Mouse (Mus musculus): ENCODE measurements around the gene Il1rap. TPM values are rescaled to one million over a fixed set of nuclear protein-coding genes. Genes with fewer than 3 reads are reported as not detected.

Gene Il1rap
- polyA plus RNA-seq, 2 experiments = 0.98 to 2.1 TPM

DNA sequence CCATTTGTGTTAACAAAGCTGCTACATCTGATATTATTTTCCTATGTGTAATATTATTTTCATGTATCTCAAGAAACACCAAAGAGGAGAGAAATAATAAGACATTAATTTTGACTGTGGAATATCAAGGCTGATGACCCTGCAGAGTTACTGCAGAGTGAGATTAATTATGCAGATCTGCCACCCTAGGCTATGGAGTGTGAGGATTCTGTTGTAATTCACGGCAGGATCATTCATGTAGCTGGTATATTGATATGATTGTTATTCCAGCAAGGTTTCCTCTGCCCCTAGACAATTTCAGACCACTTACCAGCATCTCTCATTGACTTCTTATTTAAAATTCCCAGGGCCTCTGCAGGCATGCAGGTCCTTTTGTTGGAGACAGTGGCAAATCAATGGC lies 29.0 kb downstream of the Il1rap start:
- TF ChIP-seq EP300 (IDR thresholded peaks at IDR 0.05; ENCODE audit: low read depth) (no peak), CTCF (IDR thresholded peaks at IDR 0.05; ENCODE audit: low read depth) (no peak)
- Histone ChIP-seq H3K27ac (no peak overlapping the region), H3K27me3 (ENCODE audit: control insufficient read depth, insufficient read depth, low read length) (no peaks in the 10 kb centered on the region), H3K4me1 (replicated peaks; ENCODE audit: control insufficient read depth in 2 of 2, insufficient read depth in 2 of 2, low read length in 1 of 2) (no peaks in the 10 kb centered on the region), H3K9ac (replicated peaks) (no peak overlapping the region), H3K9me3 (ENCODE audit: control insufficient read depth, low read length) (no peaks in the 10 kb centered on the region), H3K36me3 (replicated peaks; ENCODE audit: control insufficient read depth, insufficient read depth, low read depth) (no peaks in the 10 kb centered on the region), H3K4me2 (ENCODE audit: low read depth) (no peak overlapping the region), H3K4me3 (ENCODE audit: insufficient read depth in 1 of 2, low read depth in 2 of 2, low read length in 2 of 2) (no peak overlapping the region)
- 51% methylated on average over 1 of the region's 1 CpGs for WGBS (ENCODE audit: insufficient replicate concordance)
- no peak for ATAC-seq (ENCODE audit: insufficient read depth)
- no peak for DNase-seq (ENCODE audit: low read depth in 3 of 3, low spot score in 3 of 3)

- no peak overlapping the region for H3K4me2 ChIP-seq (ENCODE audit: low read depth)
- ATAC-seq (ENCODE audit: insufficient read depth) (no peak), DNase-seq (ENCODE audit: low read depth in 3 of 3, low spot score in 3 of 3) (no peak)
- no peak overlapping the region for H3K9ac ChIP-seq (replicated peaks)
- no peaks in the 10 kb centered on the region for H3K27me3 ChIP-seq (ENCODE audit: control insufficient read depth, insufficient read depth, low read length)
- no peaks in the 10 kb centered on the region for H3K36me3 ChIP-seq (replicated peaks; ENCODE audit: control insufficient read depth, insufficient read depth, low read depth)
- no peak overlapping the region for H3K27ac ChIP-seq
- H3K4me3 ChIP-seq (ENCODE audit: insufficient read depth in 1 of 2, low read depth in 2 of 2, low read length in 2 of 2) = no peak overlapping the region
- no peaks in the 10 kb centered on the region for H3K9me3 ChIP-seq (ENCODE audit: control insufficient read depth, low read length)
- 73% methylated on average over 10 of the region's 10 CpGs for WGBS (ENCODE audit: insufficient replicate concordance)
- TF ChIP-seq CTCF (IDR thresholded peaks at IDR 0.05; ENCODE audit: low read depth) (no peak), EP300 (IDR thresholded peaks at IDR 0.05; ENCODE audit: low read depth) (no peak)
- H3K4me1 ChIP-seq (replicated peaks; ENCODE audit: control insufficient read depth in 2 of 2, insufficient read depth in 2 of 2, low read length in 1 of 2) = no peaks in the 10 kb centered on the region
These were observed 31.2 kb downstream of the Il1rap start for GRCm38 (mm10) chr16:26612499-26613220.

DNA sequence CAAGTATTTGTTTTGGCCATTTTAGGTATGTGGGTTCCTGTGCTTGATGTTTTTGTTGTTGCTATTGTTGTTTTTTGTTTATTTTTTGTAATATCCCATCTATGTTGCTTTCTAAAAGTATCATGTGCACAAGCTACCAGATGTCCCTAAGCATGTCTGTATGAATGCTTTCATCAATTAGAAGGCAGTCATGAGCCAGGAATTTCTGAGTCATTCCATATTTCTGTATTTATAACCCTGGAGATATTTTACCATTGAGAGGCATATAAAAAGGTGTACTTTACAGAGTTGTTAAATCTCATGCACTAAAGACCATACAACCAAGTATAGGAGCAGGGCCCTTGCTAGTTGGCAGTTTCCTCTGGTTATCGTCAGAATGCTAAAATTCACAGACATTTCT lies 41.6 kb downstream of the Il1rap start:
- ATAC-seq (ENCODE audit: insufficient read depth) (no peak), DNase-seq (ENCODE audit: low read depth in 3 of 3, low spot score in 3 of 3) (no peak)
- no peaks in the 10 kb centered on the region for H3K27me3 ChIP-seq (ENCODE audit: control insufficient read depth, insufficient read depth, low read length)
- H3K4me2 ChIP-seq (ENCODE audit: low read depth) = no peak overlapping the region
- H3K36me3 ChIP-seq (replicated peaks; ENCODE audit: control insufficient read depth, insufficient read depth, low read depth) = no peaks in the 10 kb centered on the region
- no peaks in the 10 kb centered on the region for H3K9me3 ChIP-seq (ENCODE audit: control insufficient read depth, low read length)
- TF ChIP-seq EP300 (IDR thresholded peaks at IDR 0.05; ENCODE audit: low read depth) = no peak
- TF ChIP-seq CTCF (IDR thresholded peaks at IDR 0.05; ENCODE audit: low read depth) = no peak
- no peak overlapping the region for H3K4me3 ChIP-seq (ENCODE audit: insufficient read depth in 1 of 2, low read depth in 2 of 2, low read length in 2 of 2)
- 70% methylated on average over 1 of the region's 1 CpGs for WGBS (ENCODE audit: insufficient replicate concordance)
- H3K27ac ChIP-seq = no peak overlapping the region
- no peaks in the 10 kb centered on the region for H3K4me1 ChIP-seq (replicated peaks; ENCODE audit: control insufficient read depth in 2 of 2, insufficient read depth in 2 of 2, low read length in 1 of 2)
- no peak overlapping the region for H3K9ac ChIP-seq (replicated peaks)

- Histone ChIP-seq H3K4me1 (replicated peaks; ENCODE audit: control insufficient read depth in 2 of 2, insufficient read depth in 2 of 2, low read length in 1 of 2) (no peaks in the 10 kb centered on the region), H3K9ac (replicated peaks) (no peak overlapping the region), H3K36me3 (replicated peaks; ENCODE audit: control insufficient read depth, insufficient read depth, low read depth) (no peaks in the 10 kb centered on the region), H3K4me3 (ENCODE audit: insufficient read depth in 1 of 2, low read depth in 2 of 2, low read length in 2 of 2) (no peak overlapping the region), H3K9me3 (ENCODE audit: control insufficient read depth, low read length) (no peaks in the 10 kb centered on the region), H3K27ac (no peak overlapping the region), H3K27me3 (ENCODE audit: control insufficient read depth, insufficient read depth, low read length) (no peaks in the 10 kb centered on the region), H3K4me2 (ENCODE audit: low read depth) (no peak overlapping the region)
- DNase-seq (ENCODE audit: low read depth in 3 of 3, low spot score in 3 of 3) (peak in 1 of 3 experiments; percentile 19), ATAC-seq (ENCODE audit: insufficient read depth) (no peak)
- no peak for TF ChIP-seq EP300 (IDR thresholded peaks at IDR 0.05; ENCODE audit: low read depth)
- TF ChIP-seq CTCF (IDR thresholded peaks at IDR 0.05; ENCODE audit: low read depth) = no peak
- 59% methylated on average over 3 of the region's 3 CpGs for WGBS (ENCODE audit: insufficient replicate concordance)
These were observed 44.6 kb downstream of the Il1rap start for GRCm38 (mm10) chr16:26626065-26626464.

DNA sequence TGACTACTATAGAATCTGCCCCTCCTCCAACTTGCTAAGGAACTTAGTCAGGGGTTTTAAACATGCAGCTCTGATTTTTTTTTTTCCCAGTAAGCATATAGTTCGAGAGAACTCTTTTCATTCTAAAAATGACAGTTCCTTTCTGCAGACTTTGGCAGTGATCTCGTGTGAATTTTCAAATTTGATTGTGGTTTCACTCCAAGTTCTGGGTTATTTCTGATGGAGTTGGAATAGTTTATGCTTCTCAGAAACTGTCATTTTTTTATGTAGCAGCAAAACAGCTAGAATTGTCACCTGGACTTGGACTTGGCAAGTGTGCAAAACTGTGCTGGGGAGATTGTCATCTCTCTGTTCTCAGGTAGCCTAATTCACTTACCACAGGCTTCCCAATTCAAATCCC lies 53.3 kb downstream of the Il1rap start:
- Histone ChIP-seq H3K9ac (replicated peaks) (no peak overlapping the region), H3K4me3 (ENCODE audit: insufficient read depth in 1 of 2, low read depth in 2 of 2, low read length in 2 of 2) (no peak overlapping the region), H3K36me3 (replicated peaks; ENCODE audit: control insufficient read depth, insufficient read depth, low read depth) (no peaks in the 10 kb centered on the region), H3K27ac (no peak overlapping the region), H3K27me3 (ENCODE audit: control insufficient read depth, insufficient read depth, low read length) (no peaks in the 10 kb centered on the region), H3K4me1 (replicated peaks; ENCODE audit: control insufficient read depth in 2 of 2, insufficient read depth in 2 of 2, low read length in 1 of 2) (no peaks in the 10 kb centered on the region), H3K9me3 (ENCODE audit: control insufficient read depth, low read length) (no peaks in the 10 kb centered on the region), H3K4me2 (ENCODE audit: low read depth) (no peak overlapping the region)
- 28% methylated on average over 2 of the region's 2 CpGs for WGBS (ENCODE audit: insufficient replicate concordance)
- DNase-seq (ENCODE audit: low read depth in 3 of 3, low spot score in 3 of 3) (no peak), ATAC-seq (ENCODE audit: insufficient read depth) (no peak)
- TF ChIP-seq EP300 (IDR thresholded peaks at IDR 0.05; ENCODE audit: low read depth) (no peak), CTCF (IDR thresholded peaks at IDR 0.05; ENCODE audit: low read depth) (no peak)

Measured in liver, embryonic 14.5 days (tissue).